Mouse (Mus musculus): ENCODE data around the gene Calcoco2.

DNA sequence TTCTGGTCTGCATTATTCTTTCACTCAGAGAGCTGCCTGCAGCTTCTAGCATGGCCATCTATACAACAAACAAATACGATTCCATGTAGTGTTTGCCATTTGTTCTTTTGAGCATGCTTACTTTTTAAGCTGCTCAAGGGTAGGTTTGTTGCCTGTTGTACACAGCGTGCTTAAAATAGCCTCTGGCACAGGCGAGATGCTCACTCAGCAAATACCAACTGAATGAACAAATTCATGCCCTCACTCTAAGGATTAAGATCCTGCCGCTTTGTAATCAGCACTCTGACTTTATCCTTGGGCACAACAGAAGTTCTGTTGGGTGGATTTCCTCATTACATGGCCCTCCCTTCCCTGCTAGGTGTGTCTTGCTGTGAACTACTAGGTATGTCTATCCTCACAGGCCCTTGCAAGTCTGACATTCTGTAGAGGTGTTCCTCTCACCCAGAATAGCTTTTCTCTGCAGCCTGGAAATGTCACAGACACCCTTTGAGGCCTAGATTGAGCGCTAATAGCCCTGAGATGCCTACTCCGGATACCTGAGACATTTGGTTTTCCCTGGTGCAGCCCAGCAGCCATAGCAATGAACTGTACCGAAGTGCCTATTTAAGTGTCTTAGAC, 19.0 kb downstream of the Calcoco2 start:
- no peak for TF ChIP-seq POLR2A (IDR thresholded peaks at IDR 0.05; ENCODE audit: extremely low read depth, insufficient read depth, low read length)
- TF ChIP-seq CTCF (IDR thresholded peaks at IDR 0.05; ENCODE audit: extremely low read depth, insufficient read depth, low read length): no peak

All from cortical plate, adult 2 months (tissue).